25 mouse cellular contexts compared by ENCODE assay signal in genomic region chr7:3421297-3421696, GRCm38 (mm10). TPM values are rescaled to one million over a fixed set of nuclear protein-coding genes. Genes with fewer than 3 reads are reported as not detected.
DNase-seq lines count a peak whose midpoint lies in the region; ATAC-seq and TF ChIP-seq lines count a peak whose summit lies in the region.
"Had no signal": no experiment of that assay in that cellular context is flagged by ENCODE, and none has a peak within 500 bp of the region (broad histone marks: within the 10 kb centered on the region; RNA-seq: fewer than 3 reads in every experiment).

No protein-coding gene starts in this region.

- no peaks in the 10 kb centered on the region for H3K36me3 ChIP-seq in forebrain, embryonic 16.5 days (ENCODE audit: control insufficient read depth, insufficient read depth)
- H3K36me3 ChIP-seq in forebrain, embryonic 12.5 days (replicated peaks): no peaks in the 10 kb centered on the region
- H3K36me3 ChIP-seq in kidney, embryonic 15.5 days: no peaks in the 10 kb centered on the region
- H3K36me3 ChIP-seq: embryonic facial prominence, embryonic 15.5 days; forebrain, embryonic 10.5 days; heart, embryonic 12.5 days; hindbrain, embryonic 10.5 days had no signal

- peak; percentile 21; the same call in 1 of the 2 replicates for ATAC-seq in forebrain, embryonic 16.5 days
- no peak for ATAC-seq in forebrain, embryonic 12.5 days (ENCODE audit: low FRiP score)
- ATAC-seq in kidney, embryonic 15.5 days (replicated peaks; ENCODE audit: low FRiP score): 0 out of 2 replicates have a peak, but pooled peaks have one; percentile 51

- DNase-seq in kidney, adult 18-20 months: no peak
- DNase-seq in layer of hippocampus, adult 2 months (ENCODE audit: low spot score in 2 of 2): no peak
- DNase-seq in layer of hippocampus, postnatal 10 days (ENCODE audit: low spot score in 2 of 2): no peak
- peak; percentile 26 for DNase-seq in brain, adult 2 months (ENCODE audit: low read depth, low spot score)
- DNase-seq in thymus, postnatal 14 days: no peak
- DNase-seq: adrenal gland, adult 8-10 months; adrenal gland, postnatal 36 days; cerebellum, adult 11 months; cerebellum, adult 8-10 months; cerebellum, postnatal 14 days; embryo, embryonic 11 days; gastrocnemius, postnatal 25 days had no signal

- H3K27me3 ChIP-seq in forebrain, embryonic 16.5 days (replicated peaks; ENCODE audit: control insufficient read depth, insufficient read depth, low read length): peaks cover 24% of the 10 kb centered on the region
- H3K27me3 ChIP-seq in forebrain, embryonic 12.5 days: peaks cover 84% of the 10 kb centered on the region
- peaks cover 95% of the 10 kb centered on the region for H3K27me3 ChIP-seq in kidney, embryonic 15.5 days

- H3K9ac ChIP-seq in forebrain, embryonic 16.5 days (replicated peaks; ENCODE audit: low read depth, low read length): no peak overlapping the region
- no peak overlapping the region for H3K9ac ChIP-seq in forebrain, embryonic 12.5 days
- H3K9ac ChIP-seq in kidney, embryonic 15.5 days: no peak overlapping the region
- H3K9ac ChIP-seq: embryonic facial prominence, embryonic 15.5 days; heart, embryonic 12.5 days; hindbrain, embryonic 14.5 days had no signal

- 92% methylated on average over 3 of the region's 3 CpGs for WGBS in forebrain, embryonic 16.5 days
- 85% methylated on average over 3 of the region's 3 CpGs for WGBS in forebrain, embryonic 12.5 days
- 37% methylated on average over 3 of the region's 3 CpGs for WGBS in kidney, embryonic 15.5 days

- no peak overlapping the region for H3K27ac ChIP-seq in forebrain, embryonic 16.5 days (ENCODE audit: low read length)
- no peak overlapping the region for H3K27ac ChIP-seq in forebrain, embryonic 12.5 days
- no peak overlapping the region for H3K27ac ChIP-seq in kidney, embryonic 15.5 days
- peak overlapping the region; percentile 95 for H3K27ac ChIP-seq in layer of hippocampus, adult 2 months
- H3K27ac ChIP-seq: embryonic facial prominence, embryonic 15.5 days; forebrain, embryonic 10.5 days; hindbrain, embryonic 10.5 days; hindbrain, embryonic 14.5 days had no signal

- no peaks in the 10 kb centered on the region for H3K9me3 ChIP-seq in forebrain, embryonic 16.5 days (ENCODE audit: control insufficient read depth, low read length)
- H3K9me3 ChIP-seq in forebrain, embryonic 12.5 days: no peaks in the 10 kb centered on the region
- H3K9me3 ChIP-seq in kidney, embryonic 15.5 days (replicated peaks): no peaks in the 10 kb centered on the region
- H3K9me3 ChIP-seq: embryonic facial prominence, embryonic 15.5 days; forebrain, embryonic 10.5 days; heart, embryonic 12.5 days had no signal

- H3K4me1 ChIP-seq in forebrain, embryonic 16.5 days (replicated peaks; ENCODE audit: control insufficient read depth, insufficient read depth, low read length): peaks cover 6% of the 10 kb centered on the region
- peaks cover 8% of the 10 kb centered on the region for H3K4me1 ChIP-seq in forebrain, embryonic 12.5 days
- peaks cover 14% of the 10 kb centered on the region for H3K4me1 ChIP-seq in kidney, embryonic 15.5 days

- H3K4me2 ChIP-seq in forebrain, embryonic 16.5 days (ENCODE audit: low read length): no peak overlapping the region
- no peak overlapping the region for H3K4me2 ChIP-seq in forebrain, embryonic 12.5 days
- H3K4me2 ChIP-seq in kidney, embryonic 15.5 days: no peak overlapping the region
- H3K4me2 ChIP-seq: embryonic facial prominence, embryonic 15.5 days; heart, embryonic 12.5 days; hindbrain, embryonic 14.5 days had no signal

- TF ChIP-seq CTCF in layer of hippocampus, adult 2 months (conservative IDR thresholded peaks at IDR 0.05): no peak

- H3K4me3 ChIP-seq in forebrain, embryonic 16.5 days (replicated peaks; ENCODE audit: low read length): no peak overlapping the region
- no peak overlapping the region for H3K4me3 ChIP-seq in forebrain, embryonic 12.5 days (replicated peaks)
- H3K4me3 ChIP-seq in kidney, embryonic 15.5 days (replicated peaks): no peak overlapping the region
- H3K4me3 ChIP-seq in layer of hippocampus, adult 2 months: no peak overlapping the region
- H3K4me3 ChIP-seq: embryonic facial prominence, embryonic 15.5 days; erythroblast, embryonic 14.5 days; forebrain, embryonic 10.5 days; heart, embryonic 12.5 days; hindbrain, embryonic 10.5 days had no signal

RNA-seq across cellular contexts. Expression of gene Cacng6, which starts 2.7 kb away (rescaled TPM):
- polyA plus RNA-seq in forebrain, embryonic 16.5 days (2015; fragmentation: Nextera tagmentation; extraction: Ambion mirVana): 0.14 TPM in 1 of 2 replicates, not detected in the other
- 0.10 and 0.22 TPM in 2 replicates for polyA plus RNA-seq in forebrain, embryonic 12.5 days (2016; fragmentation: Nextera tagmentation; extraction: Ambion mirVana)
- 0.62 and 1.5 TPM in 2 replicates for polyA plus RNA-seq in kidney, embryonic 15.5 days (2015; fragmentation: Nextera tagmentation; extraction: Ambion mirVana)
- 1 to 10 TPM; 1.9 to 2.2 TPM for total RNA-seq in layer of hippocampus, adult 2 months (2021)
- 1 to 10 TPM in 1 of 2 experiments, under 1 TPM in 1; 0.56 to 1.2 TPM for total RNA-seq in layer of hippocampus, postnatal 10 days (2021)
- total RNA-seq: adrenal gland, postnatal 36 days; common myeloid progenitor, adult 5-6 weeks; granulocyte monocyte progenitor cell, adult 5-6 weeks had no signal
- polyA plus RNA-seq: erythroblast, embryonic 14.5 days; hindbrain, embryonic 10.5 days; hindbrain, embryonic 14.5 days had no signal

RNA-seq across cellular contexts. Expression of gene Cacng8, which starts 30.8 kb away (rescaled TPM):
- 12.9 and 16.4 TPM in 2 replicates for polyA plus RNA-seq in forebrain, embryonic 16.5 days (2015; fragmentation: Nextera tagmentation; extraction: Ambion mirVana)
- 6.3 and 8.2 TPM in 2 replicates for polyA plus RNA-seq in forebrain, embryonic 12.5 days (2016; fragmentation: Nextera tagmentation; extraction: Ambion mirVana)
- polyA plus RNA-seq in kidney, embryonic 15.5 days (2015; fragmentation: Nextera tagmentation; extraction: Ambion mirVana): 1.9 and 2.3 TPM in 2 replicates
- 100 to 1,000 TPM; 411 to 415 TPM for total RNA-seq in layer of hippocampus, adult 2 months (2021)
- total RNA-seq in layer of hippocampus, postnatal 10 days (2021): 100 to 1,000 TPM; 294 to 302 TPM
- total RNA-seq: common myeloid progenitor, adult 5-6 weeks; gastrocnemius, postnatal 25 days; granulocyte monocyte progenitor cell, adult 5-6 weeks; heart, adult 8-10 months; heart, postnatal 25 days had no signal
- polyA plus RNA-seq: erythroblast, embryonic 14.5 days had no signal
